Mouse (Mus musculus) heart, embryonic 15.5 days (tissue): ENCODE data around the gene Tpx2. TPM values are rescaled to one million over a fixed set of nuclear protein-coding genes. Genes with fewer than 3 reads are reported as not detected.
A peak's percentile ranks its signal among the peaks of the same experiment; 100 is the strongest.

ENCODE experiments used
- ATAC-seq: fragments of 200-750 bp; cut with Nextera tagmentation; replicated peaks from 2 replicates; pipeline ENCODE4 v1.8.0; 2017; ENCODE audit warnings: low read depth, moderate TSS enrichment; ENCODE audit not compliant: insufficient number of reproducible peaks, insufficient read depth, low FRiP score
- H3K27ac ChIP-seq: fragments of 300-500 bp; sonication (generic); 2 replicates; pipeline ENCODE4 v1.5.1; 2015; ENCODE audit warnings: mild to moderate bottlenecking, inconsistent platforms
- H3K27me3 ChIP-seq: fragments of 300-500 bp; sonication (generic); 2 replicates; pipeline ENCODE4 v1.6.1; 2015; ENCODE audit warnings: inconsistent platforms
- H3K36me3 ChIP-seq: fragments of 300-500 bp; sonication (generic); 2 replicates; pipeline ENCODE4 v1.6.1; 2015; ENCODE audit warnings: mild to moderate bottlenecking, inconsistent platforms
- H3K4me1 ChIP-seq: fragments of 300-500 bp; sonication (generic); replicated peaks from 2 replicates; pipeline ENCODE4 v1.6.1; 2015; ENCODE audit warnings: inconsistent platforms
- H3K4me2 ChIP-seq: fragments of 300-500 bp; sonication (generic); 2 replicates; pipeline ENCODE4 v1.6.1; 2015; ENCODE audit warnings: inconsistent platforms, mild to moderate bottlenecking, moderate library complexity
- H3K4me3 ChIP-seq: fragments of 300-500 bp; sonication (generic); 2 replicates; pipeline ENCODE4 v1.5.1; 2015; ENCODE audit warnings: mild to moderate bottlenecking, inconsistent platforms
- H3K9ac ChIP-seq: fragments of 300-500 bp; sonication (generic); 2 replicates; pipeline ENCODE4 v1.6.1; 2015; ENCODE audit warnings: mild to moderate bottlenecking, inconsistent platforms
- H3K9me3 ChIP-seq: fragments of 300-500 bp; sonication (generic); replicated peaks from 2 replicates; pipeline ENCODE4 v1.6.1; 2016; ENCODE audit warnings: inconsistent platforms
- WGBS: fragments of 180-500 bp; shearing (Covaris S2); methylation state at CpG from one replicate; pipeline ENCODE4 v1.1.7; 2015; ENCODE audit warnings: mixed read lengths; 5-methylcytosine and 5-hydroxymethylcytosine counted together
- microRNA-seq: library from miRNA; unstranded; fragments of <30 nt; microRNA quantifications from one replicate; pipeline ENCODE4, GENCODE M21; 2016
- polyA plus RNA-seq: library from polyadenylated mRNA; unstranded; fragments of >200 nt; fragmentation: Nextera tagmentation; extraction: Ambion mirVana; gene quantifications from 2 replicates; pipeline ENCODE4 v1.2.1, GENCODE M21; 2015

Tpx2 gene
- polyA plus RNA-seq, 1 experiment from 2014 or later: 47.3 TPM

DNA sequence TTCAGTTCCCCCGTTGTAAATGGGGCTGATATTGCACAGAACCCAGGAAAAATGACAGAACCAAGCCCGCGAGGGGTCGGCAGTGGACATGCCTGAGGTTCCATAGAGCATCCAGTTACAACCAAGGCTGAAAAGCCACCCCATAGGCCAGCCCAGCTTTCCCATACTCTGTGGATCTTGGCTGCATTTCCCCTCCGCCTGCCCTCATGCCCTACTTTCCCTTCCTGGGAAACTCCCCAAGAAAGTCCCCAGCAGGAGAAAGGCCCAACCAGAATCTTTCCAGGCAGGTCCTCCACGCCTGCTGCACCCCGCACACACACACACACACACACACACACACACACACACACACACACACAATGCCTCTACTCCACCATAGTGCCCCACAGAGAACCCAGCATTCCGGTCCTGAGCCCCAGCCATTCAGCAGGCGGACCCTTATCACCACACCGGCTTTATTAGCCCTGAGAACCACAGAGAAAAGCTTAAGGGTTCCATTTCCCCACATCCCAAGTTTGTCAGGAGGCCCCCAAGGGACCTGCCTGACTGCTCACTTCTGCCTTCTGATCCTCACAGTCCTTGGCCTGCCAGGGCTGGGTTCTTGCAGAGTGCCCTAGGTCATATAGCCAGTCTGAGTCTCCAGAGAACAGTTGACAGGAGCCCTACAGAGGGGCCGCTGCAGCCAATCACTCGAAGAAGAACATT, 83.8 kb downstream of the Tpx2 start:
- Histone ChIP-seq H3K4me1 (peaks cover 46% of the 10 kb centered on the region), H3K9me3 (no peaks in the 10 kb centered on the region), H3K27ac (peak overlapping the region; percentile 75), H3K9ac (peak overlapping the region; percentile 33; the same call in 1 of the 2 replicates), H3K4me2 (peak overlapping the region; percentile 37), H3K27me3 (peaks cover 24% of the 10 kb centered on the region), H3K36me3 (no peaks in the 10 kb centered on the region), H3K4me3 (peak overlapping the region; percentile 37)
- no peak; the same call in 1 of the 2 replicates for ATAC-seq
- WGBS: 55% methylated on average over 12 of the region's 12 CpGs

DNA sequence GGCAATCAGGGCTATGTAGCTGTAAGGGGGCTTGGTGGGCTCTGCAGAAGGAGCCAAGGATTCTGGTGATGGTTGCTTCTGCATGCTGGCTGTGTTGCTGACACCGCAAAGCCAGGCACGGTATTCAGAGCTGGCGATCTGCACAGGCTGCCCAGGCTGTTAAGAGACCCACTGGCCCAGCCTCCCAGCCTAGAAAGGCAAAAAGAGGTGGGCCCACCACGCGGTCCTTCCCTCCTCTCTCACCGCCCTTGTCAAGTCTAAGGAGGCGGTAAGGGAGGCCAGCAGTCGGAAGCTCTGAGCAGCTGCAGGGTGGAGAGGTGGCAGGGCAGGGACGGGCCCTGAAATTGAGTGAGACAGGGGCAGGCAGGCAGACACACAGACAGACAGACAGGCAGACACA, 85.3 kb downstream of the Tpx2 start, which contains the start of gene Foxs1:
Gene Foxs1, minus strand, starts transcription at position 161 of the 400 bp plus-strand sequence.
- WGBS: 23% methylated on average over 9 of the region's 9 CpGs
- H3K36me3 ChIP-seq: no peaks in the 10 kb centered on the region
- H3K4me2 ChIP-seq: peak within 1 kb of the TSS; percentile 37
- peak within 1 kb of the TSS; percentile 75 for H3K27ac ChIP-seq
- no peaks in the 10 kb centered on the region for H3K9me3 ChIP-seq
- peak within 1 kb of the TSS; percentile 33; the same call in 1 of the 2 replicates for H3K9ac ChIP-seq
- peaks cover 35% of the 10 kb centered on the region for H3K4me1 ChIP-seq
- ATAC-seq: peak; percentile 59
- H3K27me3 ChIP-seq: peaks cover 26% of the 10 kb centered on the region
- H3K4me3 ChIP-seq: peak within 1 kb of the TSS; percentile 37

DNA sequence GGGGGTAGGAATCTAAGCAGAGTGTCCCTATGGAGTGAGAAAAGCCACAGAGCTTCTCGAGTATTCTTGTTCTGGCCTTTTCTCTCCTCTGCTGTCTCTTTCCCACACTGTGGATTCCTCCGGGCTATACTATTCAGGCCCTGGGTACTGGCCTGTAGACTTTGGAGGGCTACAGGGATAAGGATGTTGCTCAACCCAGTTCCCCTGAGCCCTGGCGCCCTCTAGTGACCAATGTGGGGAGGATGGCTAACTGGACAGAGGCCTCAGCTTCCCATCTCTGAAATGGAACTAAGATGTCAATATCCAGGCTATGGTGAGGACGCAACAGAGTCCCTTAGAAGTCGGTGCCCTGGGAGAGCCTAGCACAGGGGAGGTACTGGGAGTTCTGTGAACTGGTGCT, 85.8 kb downstream of the Tpx2 start:
- H3K4me3 ChIP-seq: no peak overlapping the region
- no peak overlapping the region for H3K4me2 ChIP-seq
- H3K36me3 ChIP-seq: no peaks in the 10 kb centered on the region
- WGBS: 28% methylated on average over 5 of the region's 5 CpGs
- peaks cover 30% of the 10 kb centered on the region for H3K27me3 ChIP-seq
- no peak; the same call in 1 of the 2 replicates for ATAC-seq
- H3K9ac ChIP-seq: no peak overlapping the region
- peaks cover 31% of the 10 kb centered on the region for H3K4me1 ChIP-seq
- H3K27ac ChIP-seq: peak overlapping the region; percentile 53
- no peaks in the 10 kb centered on the region for H3K9me3 ChIP-seq

DNA sequence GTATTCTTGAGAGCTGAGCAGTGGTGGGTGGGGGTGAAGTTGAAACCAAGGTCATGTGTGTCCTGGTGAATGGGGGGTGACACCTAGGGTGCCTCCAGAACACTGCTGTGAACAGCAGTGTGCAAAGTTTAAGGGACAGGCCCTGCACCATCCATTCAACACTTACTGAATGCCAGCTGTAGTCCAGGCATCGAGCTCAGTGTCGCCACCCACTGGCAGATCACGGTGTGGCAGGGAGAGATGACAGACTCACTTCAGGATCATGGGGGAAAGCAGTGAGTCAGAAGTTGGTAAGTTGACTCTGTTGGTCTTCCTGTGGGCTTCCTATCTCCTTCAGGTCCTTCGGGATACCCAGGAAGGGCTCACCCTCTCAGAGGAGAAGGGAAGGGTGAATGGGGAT, 92.1 kb downstream of the Tpx2 start:
- no peaks in the 10 kb centered on the region for H3K36me3 ChIP-seq
- H3K27ac ChIP-seq: no peak overlapping the region
- 9% methylated on average over 4 of the region's 4 CpGs for WGBS
- H3K4me1 ChIP-seq: peaks cover 15% of the 10 kb centered on the region
- ATAC-seq: no peak
- no peaks in the 10 kb centered on the region for H3K9me3 ChIP-seq
- H3K27me3 ChIP-seq: peaks cover 75% of the 10 kb centered on the region
- no peak overlapping the region for H3K4me2 ChIP-seq
- H3K4me3 ChIP-seq: no peak overlapping the region
- no peak overlapping the region for H3K9ac ChIP-seq

DNA sequence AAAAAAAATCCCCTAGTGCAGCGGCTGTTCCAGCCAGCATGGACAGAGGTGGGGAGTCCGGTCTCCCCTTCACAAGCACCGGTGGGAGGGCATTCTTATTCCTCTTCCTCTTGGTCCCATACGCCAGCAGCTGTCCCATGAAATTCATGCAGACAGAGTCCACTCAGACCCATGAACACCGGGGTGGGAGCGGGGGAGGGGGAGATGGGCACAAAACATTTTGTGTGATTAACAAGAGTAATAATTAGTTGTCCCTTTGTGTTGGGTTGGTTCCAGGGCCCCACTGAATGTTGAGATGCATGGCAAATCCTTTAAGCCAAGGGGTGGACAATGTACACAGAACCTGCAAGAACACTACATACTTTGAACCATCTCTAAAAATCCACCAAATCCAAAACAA, 93.3 kb downstream of the Tpx2 start:
- Histone ChIP-seq H3K4me3 (no peak overlapping the region), H3K9ac (no peak overlapping the region), H3K27me3 (peaks cover 80% of the 10 kb centered on the region), H3K4me1 (peaks cover 15% of the 10 kb centered on the region), H3K4me2 (no peak overlapping the region), H3K9me3 (no peaks in the 10 kb centered on the region), H3K36me3 (no peaks in the 10 kb centered on the region), H3K27ac (no peak overlapping the region)
- ATAC-seq: no peak
- 80% methylated on average over 6 of the region's 6 CpGs for WGBS

DNA sequence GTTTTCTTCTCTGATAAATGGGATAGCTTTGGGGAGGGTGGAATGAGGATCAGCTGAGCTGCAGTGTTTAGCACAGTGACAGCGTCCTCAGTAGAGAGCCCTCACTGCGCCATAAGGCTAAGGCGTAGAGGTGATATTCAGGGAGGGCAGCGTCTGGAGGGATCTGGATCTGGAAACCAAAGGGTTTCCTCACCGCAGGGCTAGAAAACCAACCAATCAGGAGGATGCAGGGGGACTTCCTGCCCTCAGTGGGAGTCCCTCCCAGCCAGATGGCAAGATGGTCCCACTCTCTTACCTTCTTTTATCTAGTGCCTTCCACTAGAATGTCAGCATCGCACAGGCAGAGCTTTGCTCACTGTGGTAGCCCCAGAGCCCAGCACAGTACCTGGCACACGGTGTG, 94.0 kb downstream of the Tpx2 start:
- Histone ChIP-seq H3K9ac (no peak overlapping the region), H3K27me3 (peaks cover 79% of the 10 kb centered on the region), H3K4me1 (peaks cover 15% of the 10 kb centered on the region), H3K9me3 (no peaks in the 10 kb centered on the region), H3K4me2 (no peak overlapping the region), H3K4me3 (no peak overlapping the region), H3K27ac (no peak overlapping the region), H3K36me3 (no peaks in the 10 kb centered on the region)
- 21% methylated on average over 7 of the region's 7 CpGs for WGBS
- ATAC-seq: no peak

DNA sequence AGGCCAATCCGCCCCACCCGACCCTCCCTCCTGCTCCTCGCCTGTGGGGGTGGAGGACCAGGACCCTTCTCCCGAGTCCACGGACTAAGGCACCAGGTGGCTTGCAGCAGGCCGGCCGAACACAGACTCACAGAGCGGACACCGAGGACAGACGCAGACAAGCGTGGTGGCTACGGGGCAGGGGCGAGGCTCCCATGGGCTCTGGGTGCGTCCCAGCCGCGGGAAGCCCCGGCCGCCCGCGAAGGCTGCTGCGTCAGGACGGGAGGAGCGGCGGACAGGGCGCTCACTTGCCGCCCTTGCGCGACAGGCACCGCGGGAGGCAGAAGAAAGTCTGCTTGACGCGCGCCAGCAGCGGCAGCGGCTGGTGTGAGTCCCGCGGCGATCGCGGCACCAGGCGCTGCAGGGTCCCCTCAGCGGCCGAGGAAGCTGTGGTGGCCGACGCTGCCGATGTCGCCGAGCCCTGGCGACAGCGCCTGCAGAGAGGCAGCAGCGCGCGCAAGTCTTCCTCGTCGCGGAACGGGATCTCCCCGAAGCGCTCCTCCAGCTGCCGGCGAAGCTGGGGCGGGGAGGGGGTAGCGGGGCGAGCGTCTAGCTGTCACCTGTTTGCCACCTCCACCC, 95.2 kb downstream of the Tpx2 start:
- Histone ChIP-seq H3K4me1 (peaks cover 15% of the 10 kb centered on the region), H3K9ac (peak overlapping the region; percentile 44), H3K27ac (no peak overlapping the region), H3K4me2 (peak overlapping the region; percentile 92), H3K4me3 (peak overlapping the region; percentile 51), H3K9me3 (no peaks in the 10 kb centered on the region), H3K36me3 (no peaks in the 10 kb centered on the region), H3K27me3 (peaks cover 92% of the 10 kb centered on the region)
- WGBS: under 1% methylated on average over 64 of the region's 65 CpGs
- ATAC-seq: no peak

DNA sequence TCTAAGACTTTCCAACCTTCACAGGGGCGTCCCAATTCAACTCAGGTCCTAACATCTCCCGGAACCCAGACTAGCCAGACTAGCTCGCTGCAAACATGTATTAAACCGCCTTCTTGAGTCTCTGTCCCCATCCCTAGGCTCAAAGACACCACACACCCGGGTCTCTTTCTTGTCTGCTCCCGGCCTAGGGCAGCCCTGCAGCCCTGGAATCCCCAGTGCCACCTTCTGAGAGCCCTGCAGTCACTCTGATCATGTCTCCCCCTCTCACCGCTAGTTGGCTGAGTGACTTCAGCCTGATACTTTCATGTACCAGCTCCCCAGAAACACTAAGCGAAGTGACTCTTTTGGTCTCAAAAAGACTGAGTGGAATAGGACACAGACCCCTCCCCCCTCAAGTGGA, 95.8 kb downstream of the Tpx2 start:
- Histone ChIP-seq H3K9ac (peak overlapping the region; percentile 44; the same call in 1 of the 2 replicates), H3K4me3 (peak overlapping the region; percentile 51), H3K4me1 (peaks cover 15% of the 10 kb centered on the region), H3K36me3 (no peaks in the 10 kb centered on the region), H3K27me3 (peaks cover 93% of the 10 kb centered on the region), H3K27ac (no peak overlapping the region), H3K9me3 (no peaks in the 10 kb centered on the region), H3K4me2 (peak overlapping the region; percentile 92)
- no peak for ATAC-seq
- WGBS: 7% methylated on average over 8 of the region's 8 CpGs

DNA sequence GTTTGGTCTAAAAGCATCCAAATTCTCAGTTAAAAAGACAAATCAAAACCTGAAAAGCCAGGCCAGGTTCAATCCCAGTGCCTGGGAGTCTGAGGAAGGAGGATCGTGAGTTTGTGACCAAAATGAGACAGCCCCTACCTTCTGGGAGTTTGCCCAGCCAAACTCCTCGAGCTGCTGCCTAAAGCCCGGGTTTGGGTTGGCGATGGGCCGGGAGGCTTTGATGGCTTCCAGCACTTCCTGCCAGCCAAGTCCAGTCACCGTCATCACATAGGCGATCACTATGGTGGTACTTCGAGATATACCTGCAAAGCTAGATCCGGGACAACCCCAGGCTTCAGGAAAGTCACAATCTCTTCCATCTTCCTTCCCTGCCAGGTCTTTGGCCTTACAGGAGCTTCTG, 96.2 kb downstream of the Tpx2 start:
- no peak overlapping the region for H3K4me3 ChIP-seq
- WGBS: 47% methylated on average over 9 of the region's 9 CpGs
- ATAC-seq: no peak
- no peaks in the 10 kb centered on the region for H3K36me3 ChIP-seq
- peaks cover 15% of the 10 kb centered on the region for H3K4me1 ChIP-seq
- no peak overlapping the region for H3K27ac ChIP-seq
- no peak overlapping the region for H3K9ac ChIP-seq
- H3K4me2 ChIP-seq: no peak overlapping the region
- peaks cover 97% of the 10 kb centered on the region for H3K27me3 ChIP-seq
- H3K9me3 ChIP-seq: no peaks in the 10 kb centered on the region

Small RNA genes within 50 kb of the gene (microRNA-seq; reads per million reads assigned to microRNA genes)
- 1.1 reads per million for gene Mir5622

Other genes with a start within 250 kb of the Tpx2 start
- gene Defb45, start 248.6 kb upstream of the Tpx2 start, polyA plus RNA-seq: not detected in 2 replicates
- not detected in 2 replicates for gene Defb36, start 243.6 kb upstream of the Tpx2 start, polyA plus RNA-seq
- 0.77 and 0.86 TPM in 2 replicates for gene Defb25, start 224.9 kb upstream of the Tpx2 start, polyA plus RNA-seq
- 12.1 and 12.7 TPM in 2 replicates for gene Rem1, start 221.0 kb upstream of the Tpx2 start, polyA plus RNA-seq
- gene H13, start 178.5 kb upstream of the Tpx2 start, polyA plus RNA-seq: 70.6 and 86.1 TPM in 2 replicates
- 18.9 and 20.3 TPM in 2 replicates for gene Mcts2, start 160.9 kb upstream of the Tpx2 start, polyA plus RNA-seq
- gene Id1, start 111.7 kb upstream of the Tpx2 start, polyA plus RNA-seq: 61.9 and 63.1 TPM in 2 replicates
- 20.8 and 24.2 TPM in 2 replicates for gene Cox4i2, start 93.8 kb upstream of the Tpx2 start, polyA plus RNA-seq
- 69.5 and 80.7 TPM in 2 replicates for gene Bcl2l1, start 16.2 kb upstream of the Tpx2 start, polyA plus RNA-seq
- 0.11 and 0.15 TPM in 2 replicates for gene Mylk2, start 63.4 kb downstream of the Tpx2 start, polyA plus RNA-seq
- gene Foxs1, start 85.2 kb downstream of the Tpx2 start, polyA plus RNA-seq: 6.6 and 8.3 TPM in 2 replicates
- 0.09 and 0.28 TPM in 2 replicates for gene Dusp15, start 103.7 kb downstream of the Tpx2 start, polyA plus RNA-seq
- gene Ttll9, start 114.5 kb downstream of the Tpx2 start, polyA plus RNA-seq: 0.26 and 0.63 TPM in 2 replicates
- 110 and 126 TPM in 2 replicates for gene Pdrg1, start 167.5 kb downstream of the Tpx2 start, polyA plus RNA-seq
- gene Xkr7, start 183.9 kb downstream of the Tpx2 start, polyA plus RNA-seq: not detected in 2 replicates
- 4.6 and 5.4 TPM in 2 replicates for gene Ccm2l, start 218.0 kb downstream of the Tpx2 start, polyA plus RNA-seq